Mouse (Mus musculus) megakaryocyte, adult 5-6 weeks (primary cell): ENCODE measurements around the gene Mcm2. TPM values are rescaled to one million over a fixed set of nuclear protein-coding genes. Genes with fewer than 3 reads are reported as not detected.
A peak's percentile ranks its signal among the peaks of the same experiment; 100 is the strongest.

Experiments used
- ATAC-seq: 2 replicates; pipeline ENCODE4 v1.8.0; 2016; ENCODE audit warnings: mild to moderate bottlenecking, inconsistent platforms; ENCODE audit not compliant: poor library complexity, severe bottlenecking
- total RNA-seq, 2 experiments: library from RNA; stranded (forward) in 1 of 2; stranded (reverse) in 1 of 2; fragments of 153-499, 151-499 nt in 1 of 2; fragments of 221-1000, 200-1000 nt in 1 of 2; gene quantifications; 2 replicates each; pipeline versions ENCODE4 v1.2.3 to v1.2.4; 2015 to 2017

Gene Mcm2
- total RNA-seq (2015) (45.4 and 47.7 TPM in 2 replicates), total RNA-seq (2017) (77.2 TPM in 2 replicates)

DNA sequence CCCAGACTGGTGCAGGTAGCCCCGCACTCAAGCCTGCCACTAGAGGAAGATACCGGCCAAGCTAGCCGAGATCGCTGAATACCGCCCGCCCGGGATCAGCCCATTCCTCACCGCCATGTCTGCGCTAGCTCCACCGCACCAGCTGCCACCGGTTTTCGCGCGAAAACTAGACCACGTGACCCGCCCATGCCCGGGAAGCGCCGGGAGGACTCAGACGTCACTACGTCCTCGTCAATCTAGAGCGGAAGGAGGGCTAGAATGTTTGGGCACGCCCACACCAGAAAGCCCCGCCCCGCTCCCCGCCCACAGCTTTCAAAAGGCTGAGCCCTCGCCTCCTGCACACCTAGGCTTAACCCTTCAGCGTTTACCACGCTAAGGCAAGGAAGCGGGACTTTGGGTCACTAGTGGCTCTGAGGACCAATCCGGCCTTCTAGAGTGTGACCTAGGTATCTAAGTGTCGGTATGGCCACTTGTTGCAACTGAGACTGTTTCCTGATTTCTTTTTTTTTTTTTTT lies at the start of gene Mcm2:
Gene Mcm2 (minus strand): TSS at position 247 of the 515 bp plus-strand sequence.
- peak; percentile 69 for ATAC-seq

DNA sequence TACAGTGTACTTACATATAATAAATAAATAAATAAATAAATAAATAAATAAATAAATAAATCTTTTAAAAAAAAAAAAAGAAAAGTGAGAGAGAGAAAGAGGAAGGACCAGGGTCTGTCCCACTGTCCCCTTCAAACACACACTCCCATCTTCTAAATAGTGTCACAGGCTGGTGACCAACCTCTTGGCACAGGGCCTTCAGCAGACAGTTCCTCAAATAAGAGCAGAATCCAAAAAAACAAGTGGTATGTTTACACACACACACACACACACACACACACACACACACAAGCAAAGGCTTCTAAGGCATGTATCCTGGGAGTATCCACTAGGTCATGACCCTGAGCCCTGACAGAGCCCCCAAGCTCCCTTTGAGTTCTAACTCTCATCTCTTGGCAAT lies 49.2 kb upstream of the Mcm2 start:
- no peak for ATAC-seq

DNA sequence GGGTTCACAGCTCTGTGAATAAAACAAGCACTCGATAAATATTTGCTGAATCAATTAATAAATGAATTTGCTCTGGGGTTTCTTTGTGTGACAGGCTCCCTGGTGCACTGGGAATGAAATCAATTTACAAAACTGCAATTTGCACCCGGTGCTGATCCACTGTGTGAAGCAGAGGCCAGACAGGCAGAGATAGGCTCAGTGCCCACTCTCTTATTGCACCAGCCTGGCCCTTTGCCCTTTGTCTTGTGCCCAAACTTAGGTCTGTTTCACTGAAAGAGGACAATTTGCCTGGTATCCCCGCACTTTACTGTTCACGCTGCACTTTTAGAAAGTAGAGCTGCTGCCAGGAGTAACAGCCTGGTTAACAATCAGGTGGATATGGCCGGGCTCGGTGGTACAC lies 47.9 kb upstream of the Mcm2 start:
- ATAC-seq: no peak

DNA sequence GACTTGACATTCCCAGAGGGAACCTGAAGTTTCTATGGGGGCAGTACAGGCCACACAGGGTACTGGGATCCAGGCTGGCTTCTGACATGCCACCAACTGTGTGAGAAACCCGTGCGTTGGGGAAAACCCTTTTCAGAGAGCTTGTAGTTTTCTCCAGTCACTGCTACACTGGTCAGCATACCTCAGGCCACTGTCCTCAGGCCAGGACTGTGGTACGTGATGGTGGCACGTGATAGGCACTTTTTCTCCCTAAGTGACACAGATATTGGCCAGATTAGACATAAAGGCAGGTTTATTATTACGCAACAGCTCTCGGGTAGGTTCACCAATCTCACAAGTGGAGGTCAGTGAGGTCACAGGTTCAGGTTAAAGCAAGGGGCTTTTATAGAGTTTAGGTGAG lies 45.1 kb upstream of the Mcm2 start:
- no peak for ATAC-seq

DNA sequence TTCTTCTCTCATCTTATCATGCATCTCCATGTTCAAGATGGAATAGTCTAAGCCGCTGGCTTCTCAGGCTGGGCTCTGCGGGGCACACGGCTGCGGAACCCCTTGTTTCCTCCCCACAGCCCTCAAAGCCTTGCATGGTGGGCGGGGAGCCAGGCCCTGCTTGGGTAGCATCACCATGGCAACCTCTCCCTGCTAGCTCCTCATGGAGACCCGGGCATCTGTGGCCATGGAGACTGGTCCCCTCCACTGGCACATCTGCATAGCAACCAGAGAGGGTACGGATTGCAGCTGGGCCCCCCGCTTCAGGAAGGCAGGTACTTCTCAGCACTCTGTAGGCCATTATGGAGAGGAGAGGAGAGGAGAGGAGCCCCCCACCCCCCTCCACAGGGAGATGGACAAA lies 44.0 kb upstream of the Mcm2 start:
- ATAC-seq: no peak

DNA sequence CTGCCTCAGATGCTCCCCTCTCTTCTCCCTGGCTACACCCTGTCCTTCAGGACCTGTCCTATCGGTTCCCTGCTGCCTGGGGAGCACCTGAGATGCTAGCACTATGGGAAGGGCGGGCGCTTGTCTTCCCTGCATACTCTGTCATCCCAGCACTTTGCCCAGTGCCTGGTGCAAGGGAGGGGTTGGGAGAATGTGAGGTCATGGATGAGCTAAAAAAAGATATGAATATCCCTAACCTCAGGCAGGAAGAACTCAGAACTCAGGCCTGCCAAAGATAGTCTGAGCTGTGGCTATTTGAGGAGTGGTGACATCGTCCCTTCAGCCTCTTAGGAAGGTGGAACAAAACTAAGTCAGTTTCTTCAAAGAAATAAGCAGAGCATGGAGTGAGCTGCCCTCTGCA lies 43.0 kb upstream of the Mcm2 start:
- ATAC-seq: no peak

DNA sequence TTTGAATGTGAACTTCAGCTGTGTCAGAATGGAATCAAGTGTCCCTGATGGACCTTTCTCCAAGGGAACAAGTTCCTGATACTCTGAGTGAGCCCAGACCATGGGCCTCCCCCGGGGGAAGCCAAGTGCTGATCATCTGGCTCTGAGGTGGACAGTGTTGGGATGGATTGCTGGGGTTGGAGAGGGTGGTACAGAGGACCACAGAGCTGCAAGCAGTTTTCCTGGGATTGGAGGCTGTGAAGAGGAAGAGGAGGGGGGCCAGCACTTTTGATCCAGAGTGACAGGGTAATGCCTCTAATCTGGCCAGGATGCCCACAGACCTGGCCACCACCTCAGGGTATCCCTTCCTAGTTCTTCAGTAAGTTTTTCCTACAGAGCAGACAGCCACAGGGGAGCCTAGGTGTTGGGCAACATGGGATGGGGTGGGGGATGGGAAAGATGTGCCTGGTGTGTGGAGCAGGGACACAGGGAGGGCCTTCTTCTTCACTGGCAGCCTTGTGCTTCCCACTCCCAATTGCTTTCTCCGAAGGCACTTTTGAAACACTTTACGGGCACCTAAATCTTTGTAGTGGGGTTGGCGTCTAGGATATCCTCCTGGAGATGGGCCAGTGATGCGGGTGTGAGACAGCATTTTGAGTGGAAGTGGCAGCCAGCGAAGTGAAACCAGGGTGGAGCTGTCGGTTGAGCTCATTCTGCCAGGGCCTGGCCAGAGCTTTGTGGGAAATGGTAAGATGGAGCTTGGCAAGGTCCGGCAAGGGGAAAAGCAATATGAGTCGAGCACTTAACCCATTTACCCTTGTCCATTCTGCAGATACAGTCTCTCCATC lies 41.7 kb upstream of the Mcm2 start:
- peak; percentile 58 for ATAC-seq

DNA sequence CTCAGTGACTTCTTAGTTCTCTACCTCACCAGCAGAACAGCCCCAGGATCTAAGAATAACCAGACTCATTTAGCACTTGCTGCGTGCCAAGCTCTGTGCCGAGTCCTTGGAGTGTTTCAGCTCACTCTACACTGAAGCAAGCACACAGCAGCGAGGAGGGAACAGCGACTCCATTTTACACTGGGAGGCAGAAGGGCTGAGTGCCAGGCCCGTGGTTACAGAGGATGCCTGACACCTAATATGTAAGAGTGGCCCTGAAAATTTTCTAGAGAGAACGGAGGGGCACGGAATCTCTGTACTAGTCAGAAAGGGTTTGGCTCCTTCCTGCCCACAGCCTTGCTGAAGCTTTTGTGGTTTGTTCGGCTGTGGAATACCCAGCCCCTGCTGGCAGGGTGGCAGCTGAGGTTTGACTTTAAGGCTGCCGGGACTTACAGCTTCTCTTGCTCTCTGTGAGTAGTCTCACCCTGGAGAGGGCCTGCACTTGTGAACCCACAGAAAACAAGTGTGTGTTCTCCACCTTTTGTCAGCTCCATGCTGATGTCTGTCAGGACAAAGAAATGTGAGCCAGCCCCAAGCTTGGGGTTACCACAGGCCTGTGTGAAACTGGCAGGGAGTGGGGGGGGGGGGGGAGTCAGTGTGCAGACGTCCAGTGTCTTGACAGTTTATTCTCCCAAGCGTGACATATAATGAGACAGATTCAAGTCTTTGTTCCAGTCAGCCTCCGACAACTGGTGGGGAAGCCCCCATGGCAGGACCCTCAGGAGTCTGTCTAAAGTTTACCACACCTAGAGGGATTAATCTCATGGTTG lies 40.9 kb upstream of the Mcm2 start:
- ATAC-seq: peak; percentile 22; the same call in 1 of the 2 replicates

DNA sequence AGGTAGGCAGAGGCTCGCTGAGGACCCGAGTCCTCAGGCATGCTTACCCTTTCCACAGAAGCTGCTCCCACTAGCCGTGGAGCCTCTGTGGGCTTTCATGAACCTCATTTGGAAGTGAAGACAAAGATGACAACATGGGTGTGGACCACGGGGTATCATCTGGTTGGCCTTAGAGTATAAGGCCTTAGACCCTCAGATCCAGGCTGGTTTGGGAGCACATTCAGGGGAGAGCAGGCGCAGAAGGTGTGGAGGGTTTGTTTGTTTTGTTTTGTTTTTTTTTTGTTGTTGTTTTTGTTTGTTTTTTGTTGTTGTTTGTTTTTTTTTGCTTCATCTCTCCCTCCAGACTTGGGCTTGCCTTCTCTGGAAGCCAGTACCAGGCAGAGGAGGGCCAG lies 40.1 kb upstream of the Mcm2 start:
- ATAC-seq: no peak

DNA sequence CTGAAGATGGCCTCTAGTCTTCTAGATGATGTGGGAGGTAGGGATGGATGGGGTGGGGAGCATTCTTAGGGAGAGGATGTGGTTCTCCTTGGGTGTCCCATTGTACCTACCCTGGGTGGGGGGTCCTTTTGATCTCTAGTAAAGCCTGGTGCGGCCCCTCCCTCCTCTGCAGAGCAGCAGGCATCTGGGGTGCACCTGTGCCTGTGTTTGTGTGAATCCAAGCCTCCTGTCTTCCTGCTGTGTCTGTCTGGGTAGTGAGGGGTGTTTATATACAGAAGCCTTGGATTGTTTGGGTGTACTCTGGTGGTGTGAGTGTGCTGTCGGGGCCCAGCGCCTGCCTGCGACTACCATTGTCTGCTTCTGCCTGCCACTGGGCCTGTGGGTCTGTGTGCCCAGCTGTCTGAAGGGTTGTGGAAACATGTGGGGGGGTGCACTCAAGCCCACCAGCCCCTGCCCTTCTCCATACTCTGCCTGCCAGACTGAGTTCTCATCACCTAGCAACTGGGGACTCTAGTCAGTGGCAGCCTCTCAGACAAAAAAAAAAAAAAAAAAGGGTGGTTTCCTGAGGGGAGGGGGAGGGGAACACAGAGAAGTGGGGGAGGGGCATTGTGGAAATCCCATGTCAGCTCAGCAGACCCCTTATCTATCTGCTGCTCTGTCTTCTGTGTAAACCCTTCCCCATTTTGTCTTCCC lies 39.5 kb upstream of the Mcm2 start:
- ATAC-seq: no peak

DNA sequence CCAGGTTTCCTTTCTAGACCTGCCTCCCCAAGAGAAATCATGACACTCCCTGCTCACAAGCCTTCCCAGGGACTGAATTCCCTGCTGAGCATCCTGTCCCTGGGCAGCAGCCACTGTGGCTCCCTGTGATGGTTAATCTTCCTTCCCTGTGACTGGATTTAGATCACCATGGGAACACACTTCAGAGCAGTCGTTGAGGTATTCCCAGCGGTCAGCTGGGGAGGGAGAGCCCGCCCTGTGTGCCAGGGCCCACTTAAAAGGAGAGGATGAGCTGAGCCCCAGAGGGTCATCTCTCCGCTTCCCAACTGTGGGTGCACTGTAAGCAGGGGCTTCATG lies 38.6 kb upstream of the Mcm2 start:
- ATAC-seq: no peak

DNA sequence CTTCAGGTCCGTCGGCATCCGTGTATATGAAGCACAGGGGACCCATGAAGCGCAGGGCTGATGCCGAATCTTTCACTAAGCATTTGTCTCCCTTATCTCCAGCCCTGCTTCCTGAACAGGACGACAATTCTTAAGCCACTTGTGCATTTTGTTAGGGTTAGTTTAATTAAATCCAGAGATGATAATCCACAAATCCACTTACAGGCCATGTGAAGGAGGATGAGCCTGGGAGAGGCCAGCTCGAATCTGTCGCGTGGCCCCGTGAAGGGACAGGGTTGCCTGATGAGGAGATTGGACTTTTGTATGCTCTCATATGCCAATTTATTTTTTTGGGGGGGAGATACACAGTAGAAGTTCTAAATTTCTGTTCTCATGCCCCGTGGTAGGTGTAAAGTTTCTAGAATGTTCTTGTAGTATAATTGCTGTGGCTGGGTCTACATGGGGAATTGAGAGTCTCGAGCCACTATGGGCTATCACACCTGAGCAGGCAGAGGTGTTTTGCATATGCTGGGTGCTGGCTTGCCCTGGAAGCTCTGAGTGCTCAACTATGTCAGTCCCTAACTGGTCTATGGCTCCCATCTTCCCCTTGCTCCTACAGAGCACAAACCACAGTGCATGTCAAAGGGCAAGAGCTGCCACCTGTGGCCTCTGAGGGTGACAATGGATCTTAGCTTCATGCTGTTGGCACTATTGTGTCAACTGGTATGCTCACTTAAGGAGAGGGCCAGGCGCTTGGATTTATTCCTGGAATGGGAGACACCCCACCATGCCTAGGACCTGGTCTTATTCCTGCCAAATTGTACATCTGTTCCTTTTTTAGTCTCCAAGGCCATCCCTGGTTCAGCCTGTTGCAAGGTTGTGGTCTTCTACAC lies 38.0 kb upstream of the Mcm2 start:
- no peak for ATAC-seq

DNA sequence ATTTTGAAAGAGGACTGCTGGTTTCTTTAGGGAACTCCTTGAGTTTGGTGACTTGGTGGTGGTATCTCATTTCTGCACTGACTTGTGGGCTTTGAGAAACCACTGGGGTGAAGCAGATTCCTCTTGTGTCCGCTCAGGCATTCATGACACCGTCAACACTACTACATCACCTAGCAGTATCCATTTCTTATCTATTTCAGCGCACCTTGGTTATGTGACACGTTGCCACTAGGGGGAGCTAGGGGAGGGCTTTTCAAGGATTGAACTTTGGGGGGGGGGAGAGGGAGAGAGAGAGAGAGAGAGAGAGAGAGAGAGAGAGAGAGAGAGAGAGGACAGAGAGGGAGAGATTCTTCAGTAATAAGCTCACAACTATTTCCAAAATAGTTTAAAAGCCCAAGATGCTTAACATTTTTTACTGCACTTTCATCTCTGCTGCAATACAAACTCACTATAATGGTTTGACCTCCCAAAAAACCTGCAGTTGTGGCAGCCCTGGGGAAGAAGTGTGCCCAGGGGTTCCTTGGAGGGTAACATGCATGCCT lies 37.2 kb upstream of the Mcm2 start:
- no peak for ATAC-seq

DNA sequence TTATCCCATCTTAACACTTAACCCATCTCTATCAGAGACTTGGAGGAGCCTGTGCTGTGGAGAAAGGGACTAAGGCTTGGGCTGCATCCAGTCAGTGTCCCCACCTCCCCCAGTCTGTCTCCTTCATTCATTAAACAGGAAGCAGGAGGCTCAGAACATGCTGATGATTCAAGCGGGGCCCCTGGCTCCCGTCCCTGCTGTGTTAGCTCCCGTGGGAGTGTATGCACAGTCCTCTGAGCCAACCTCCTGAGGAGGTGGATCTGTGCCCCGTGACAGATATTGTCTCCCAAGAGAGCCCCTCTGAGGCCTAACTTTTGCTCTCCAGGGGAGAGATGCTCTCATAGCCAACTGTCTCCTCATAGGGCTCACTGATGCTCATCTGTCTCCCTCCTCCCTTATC lies 36.2 kb upstream of the Mcm2 start:
- ATAC-seq: no peak

DNA sequence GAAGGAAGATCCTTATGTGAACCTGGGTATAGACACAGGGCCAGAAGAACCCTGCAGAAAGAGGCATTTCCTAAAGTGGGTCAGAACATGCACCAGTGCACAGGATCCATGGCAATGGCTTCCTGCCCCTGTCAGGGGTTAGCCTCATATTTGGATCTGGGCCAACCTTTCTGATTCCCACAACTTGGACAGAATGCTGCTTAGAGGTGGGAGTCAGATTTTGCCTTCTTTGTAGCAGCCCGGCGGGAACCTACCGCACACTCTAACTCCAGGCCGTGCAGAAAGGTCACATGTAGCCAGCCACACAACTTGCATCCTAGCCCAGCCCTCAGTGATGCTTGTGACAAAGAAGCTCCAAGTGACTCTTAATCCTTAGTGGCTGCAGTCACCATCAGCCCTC lies 35.6 kb upstream of the Mcm2 start:
- no peak for ATAC-seq

DNA sequence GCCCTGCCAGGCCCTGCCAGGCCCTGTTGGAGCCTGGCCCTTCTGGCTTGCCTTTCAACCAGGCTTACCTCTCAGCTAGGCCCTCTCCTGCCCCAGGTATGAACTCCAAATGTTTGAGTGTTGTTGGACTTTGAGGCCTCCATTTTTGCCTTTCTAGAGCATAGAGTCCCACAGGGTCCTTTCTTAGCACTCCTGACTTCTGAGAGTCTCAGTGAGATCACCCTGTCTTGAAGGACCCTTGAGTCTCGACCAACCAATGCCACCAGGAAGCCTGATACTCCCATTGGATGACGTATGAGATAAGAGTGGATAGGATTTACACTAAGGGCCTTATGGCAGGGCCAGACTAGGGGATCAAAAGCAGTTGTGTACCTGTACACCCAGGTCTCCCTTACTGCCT lies 32.9 kb upstream of the Mcm2 start:
- no peak for ATAC-seq

DNA sequence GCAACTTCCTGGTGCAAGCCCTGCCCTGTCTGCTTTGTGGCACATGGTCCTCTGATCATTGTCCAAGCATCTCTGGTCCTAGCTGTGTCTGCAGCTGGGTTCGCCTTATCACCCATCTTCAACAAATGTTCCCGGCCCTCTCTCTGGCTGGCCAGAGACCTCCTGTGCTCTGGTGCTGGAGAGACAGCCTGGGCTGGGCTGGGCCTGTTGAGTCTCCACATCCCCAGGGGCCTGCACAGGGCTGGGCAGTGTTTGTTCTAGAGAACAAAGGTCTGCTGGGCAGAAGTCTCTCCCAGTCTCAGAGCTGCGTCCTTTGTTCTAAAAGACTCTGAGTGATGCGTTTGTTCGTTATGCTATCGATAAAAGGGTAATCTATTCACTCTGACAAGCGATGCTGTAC lies 31.5 kb upstream of the Mcm2 start:
- ATAC-seq: no peak

DNA sequence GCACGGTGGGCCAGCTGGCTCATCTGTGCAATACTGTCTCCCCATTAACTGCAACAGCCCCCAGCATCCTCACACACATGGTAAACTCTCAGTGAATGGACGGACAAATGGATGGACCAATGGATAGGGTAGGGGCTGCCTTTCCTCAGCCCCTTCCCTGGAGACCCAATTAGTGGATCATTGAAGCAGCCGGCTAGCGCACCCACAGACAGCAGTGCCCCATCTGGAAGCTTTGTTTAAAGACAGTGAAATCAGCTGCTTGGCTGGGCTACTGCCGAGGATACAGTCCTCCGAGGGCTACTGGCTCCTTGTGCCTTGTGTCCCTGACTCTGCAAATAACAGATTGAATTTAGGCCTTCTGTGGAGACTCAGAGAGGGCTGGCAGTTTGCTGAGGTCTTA lies 30.9 kb upstream of the Mcm2 start:
- no peak for ATAC-seq

DNA sequence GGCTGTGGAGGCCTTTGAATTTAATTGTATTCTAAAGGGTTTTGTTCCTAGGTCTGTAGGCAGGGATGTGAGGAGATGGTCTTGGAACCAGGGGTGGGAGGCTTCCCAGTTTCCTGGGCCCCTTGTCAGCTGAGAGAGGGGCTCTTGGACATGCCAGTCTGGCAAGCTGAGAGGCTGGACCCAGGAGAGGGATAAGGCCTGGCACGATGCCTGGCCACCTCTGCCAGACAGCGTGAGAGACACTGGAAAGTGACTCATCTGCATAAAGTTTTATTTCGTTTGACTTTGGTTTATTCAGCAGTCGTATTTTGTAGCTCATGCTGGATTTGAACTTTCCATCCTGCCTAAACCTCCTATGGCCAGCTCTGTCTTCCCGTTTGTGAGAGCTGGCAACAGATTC lies 30.0 kb upstream of the Mcm2 start:
- no peak for ATAC-seq

DNA sequence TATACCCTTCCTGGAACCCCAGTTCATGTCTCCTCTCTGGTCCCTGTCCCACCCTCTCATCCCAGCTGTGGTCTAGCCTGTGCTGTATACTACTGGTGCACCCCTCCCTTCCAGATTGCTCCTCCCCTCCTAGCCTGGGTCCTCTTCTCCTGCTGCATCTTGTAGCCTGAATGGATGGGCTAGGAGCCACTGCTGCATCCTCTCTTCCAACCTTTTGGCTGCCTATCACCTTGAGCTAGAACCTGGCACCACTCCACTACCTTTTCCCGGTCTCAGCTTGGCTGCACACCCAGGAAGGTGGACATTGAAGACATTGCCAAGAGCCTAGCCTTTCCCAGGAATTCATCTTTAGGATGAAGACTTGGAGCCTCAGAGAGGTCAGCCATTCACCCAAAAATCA lies 29.4 kb upstream of the Mcm2 start:
- no peak for ATAC-seq
